Mouse (Mus musculus): ENCODE data around the gene 4931429L15Rik.

The 4931429L15Rik gene

DNA sequence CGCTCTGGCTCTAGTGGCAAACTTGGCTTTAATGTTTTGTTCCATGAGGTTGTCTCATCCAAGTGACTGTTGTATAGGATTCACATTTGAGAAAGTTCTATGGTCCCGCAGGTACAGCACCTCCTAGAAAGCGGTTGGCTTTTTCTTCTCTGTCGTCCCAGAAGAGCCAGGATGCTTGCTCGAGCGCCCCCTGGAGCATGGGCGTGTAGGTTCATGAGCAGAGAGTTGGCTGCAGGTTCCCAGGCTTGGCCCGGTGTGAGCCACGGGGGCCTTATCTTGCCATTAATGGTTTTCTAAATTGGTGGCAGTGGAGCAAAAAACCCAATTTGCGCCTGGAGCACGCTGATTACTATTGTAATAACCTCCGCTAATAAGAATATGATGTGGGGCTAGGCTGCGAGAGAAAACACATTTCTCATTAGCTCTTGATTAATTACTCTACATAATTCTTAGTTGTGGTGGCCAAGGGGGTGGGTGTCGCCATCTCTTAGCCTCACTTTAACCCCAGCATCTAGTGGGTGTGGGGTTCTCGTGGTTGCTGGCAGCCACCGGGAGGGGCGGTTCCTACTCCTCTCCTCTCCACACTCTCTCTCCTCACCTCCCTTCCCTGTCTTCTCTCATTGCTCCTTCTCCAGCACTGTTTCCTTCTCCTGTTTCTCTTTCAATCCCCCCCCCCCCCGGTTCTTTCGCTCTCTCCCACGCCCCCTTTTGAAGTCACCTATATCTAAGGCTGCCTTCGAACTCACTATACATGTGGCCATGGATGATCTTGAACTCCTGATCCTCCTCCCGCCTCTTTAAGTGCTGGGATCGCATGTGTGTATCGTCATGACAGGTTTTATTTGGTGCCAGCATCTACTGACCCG is 8.2 kb upstream of the 4931429L15Rik start:
- no peak for DNase-seq (ENCODE audit: low read depth, low spot score)

DNA sequence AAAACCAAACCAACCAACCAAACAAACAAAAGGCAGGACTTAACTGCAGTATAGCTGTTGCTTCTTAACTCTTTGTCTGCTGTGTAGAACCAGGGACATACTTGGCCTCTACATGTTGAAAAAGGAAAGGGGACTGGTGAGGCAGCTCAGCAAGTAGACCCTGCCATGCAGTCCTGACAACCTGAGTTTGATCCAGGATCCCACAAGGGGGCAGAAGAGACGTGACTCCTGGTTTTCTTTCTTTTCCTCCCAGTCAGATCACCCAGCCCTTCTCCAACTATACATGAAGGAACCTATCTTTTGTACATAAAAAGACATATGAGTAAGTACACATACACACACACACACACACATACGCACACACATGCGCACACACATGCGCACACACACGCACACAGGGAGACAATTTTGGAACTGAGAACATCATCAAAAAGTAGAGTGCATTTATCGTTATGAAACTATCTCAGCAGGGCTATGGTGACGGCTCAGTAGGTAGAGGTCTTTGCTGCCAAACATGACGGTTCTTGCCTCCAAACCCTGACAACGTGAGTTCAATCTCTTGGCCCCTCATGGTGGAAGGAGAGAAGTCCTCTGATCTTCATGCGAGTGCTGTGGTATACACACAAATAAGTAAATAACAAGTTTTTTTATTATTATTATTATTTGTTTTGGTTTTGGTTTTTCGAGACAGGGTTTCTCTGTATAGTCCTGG is 7.1 kb upstream of the 4931429L15Rik start:
- no peak for DNase-seq (ENCODE audit: low read depth, low spot score)

DNA sequence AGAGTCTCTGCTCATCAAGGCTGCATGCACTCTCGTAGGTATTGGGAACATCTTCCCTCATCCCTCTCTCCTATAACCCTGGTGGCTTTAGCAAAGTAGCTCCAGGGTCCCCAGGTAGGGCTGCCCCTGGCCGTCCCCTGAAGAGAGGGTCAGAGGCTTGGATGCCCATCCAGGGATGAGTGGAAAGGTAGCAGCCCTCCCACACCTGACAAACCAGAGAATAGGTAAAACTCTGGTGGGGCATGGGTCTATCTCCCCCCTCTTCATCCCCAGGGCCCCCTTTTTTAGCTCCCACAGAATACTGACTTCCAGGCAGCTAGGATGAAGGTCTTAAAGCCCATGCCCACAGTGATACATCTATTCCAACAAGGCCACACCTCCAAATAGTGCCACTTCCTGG is 675 bp upstream of the 4931429L15Rik start:
- DNase-seq (ENCODE audit: low read depth, low spot score), result no peak

DNA sequence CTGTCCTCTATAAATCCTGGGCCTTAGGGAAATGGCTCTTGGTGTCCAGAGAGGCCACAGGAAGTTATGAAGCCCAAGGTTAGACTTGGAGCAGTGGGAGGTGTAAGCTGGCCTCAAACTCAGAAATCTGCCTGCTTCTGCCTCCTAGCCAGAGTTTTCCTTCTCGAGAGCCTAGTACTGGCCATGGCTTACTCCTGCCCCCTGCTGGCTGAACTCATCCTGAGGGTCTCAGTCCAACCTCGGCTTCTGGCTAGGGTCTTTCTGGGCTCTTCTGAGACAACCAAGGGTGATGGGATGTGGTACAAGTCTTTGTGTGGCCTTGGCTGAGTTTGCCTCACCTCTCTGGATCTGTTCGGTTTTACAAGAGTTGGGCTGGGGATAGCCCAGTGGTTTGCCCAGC is 1.8 kb downstream of the 4931429L15Rik start:
- DNase-seq (ENCODE audit: low read depth, low spot score), result no peak

DNA sequence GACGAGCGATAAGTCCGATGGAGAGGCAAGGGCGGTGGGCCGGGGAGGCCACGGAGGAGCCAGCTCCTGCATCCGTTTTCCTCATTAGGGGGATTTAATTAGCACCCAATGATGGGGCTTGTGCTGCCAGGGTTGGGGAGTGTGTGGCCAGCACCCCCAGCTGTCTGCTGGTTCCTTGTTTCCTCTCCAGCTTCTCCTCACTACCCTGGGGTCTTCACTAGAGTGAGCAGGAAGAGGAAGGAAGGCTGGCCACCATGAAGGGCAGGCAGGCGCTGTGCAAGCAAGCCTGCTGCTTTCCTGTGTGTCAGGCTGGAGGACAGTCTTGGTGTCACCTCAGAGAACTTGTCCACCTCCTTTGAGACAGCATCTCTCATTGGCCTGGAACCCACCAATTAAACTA is 2.9 kb downstream of the 4931429L15Rik start:
- DNase-seq (ENCODE audit: low read depth, low spot score), result no peak

DNA sequence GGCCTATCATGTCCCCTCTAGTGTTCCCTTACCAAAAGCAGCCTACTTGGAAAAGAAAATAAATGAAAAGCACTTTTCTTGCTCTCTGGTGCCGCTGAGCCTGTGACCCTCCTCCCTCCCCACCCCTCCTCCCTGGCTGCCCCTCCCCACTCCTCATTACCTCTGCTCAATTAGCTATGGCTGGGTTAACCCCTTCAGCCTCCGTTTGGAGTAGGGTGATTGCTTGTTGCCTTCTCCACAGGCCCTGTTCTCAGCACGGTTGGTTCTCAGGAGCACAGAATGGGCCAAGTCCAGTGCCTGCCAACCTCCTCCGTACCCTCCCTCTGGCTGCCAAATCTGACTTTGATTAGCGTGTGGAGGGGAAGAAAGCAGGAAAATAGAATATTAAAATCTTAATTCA is 3.4 kb downstream of the 4931429L15Rik start:
- DNase-seq (ENCODE audit: low read depth, low spot score), result no peak

DNA sequence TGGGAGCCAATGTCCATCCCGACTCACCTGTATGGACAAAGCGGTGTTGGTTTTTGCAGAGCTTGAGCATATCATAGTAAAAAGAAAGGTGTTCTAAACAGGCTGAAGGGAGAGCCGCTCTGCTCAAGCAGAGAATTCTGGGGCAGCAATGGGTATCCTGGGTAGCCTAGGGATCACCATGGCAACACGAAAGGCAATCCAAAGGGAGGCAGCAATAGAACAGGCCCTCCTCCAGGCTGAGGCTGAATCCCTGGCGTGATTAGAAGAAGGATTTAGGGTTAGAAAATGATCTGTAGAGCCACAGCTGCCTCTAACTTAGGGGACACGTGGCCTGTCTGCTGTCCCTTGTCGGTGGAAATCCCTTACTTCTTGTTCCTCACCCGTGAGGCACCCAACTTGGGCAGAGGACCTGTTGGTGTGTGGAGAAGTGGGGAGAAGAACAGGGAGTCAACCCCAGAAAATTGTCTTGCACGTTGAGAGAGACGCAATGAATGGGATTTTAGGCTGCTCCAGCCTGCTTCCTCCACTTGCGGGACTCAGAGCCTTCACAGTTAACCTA is 3.9 kb downstream of the 4931429L15Rik start:
- DNase-seq (ENCODE audit: low read depth, low spot score), result no peak

DNA sequence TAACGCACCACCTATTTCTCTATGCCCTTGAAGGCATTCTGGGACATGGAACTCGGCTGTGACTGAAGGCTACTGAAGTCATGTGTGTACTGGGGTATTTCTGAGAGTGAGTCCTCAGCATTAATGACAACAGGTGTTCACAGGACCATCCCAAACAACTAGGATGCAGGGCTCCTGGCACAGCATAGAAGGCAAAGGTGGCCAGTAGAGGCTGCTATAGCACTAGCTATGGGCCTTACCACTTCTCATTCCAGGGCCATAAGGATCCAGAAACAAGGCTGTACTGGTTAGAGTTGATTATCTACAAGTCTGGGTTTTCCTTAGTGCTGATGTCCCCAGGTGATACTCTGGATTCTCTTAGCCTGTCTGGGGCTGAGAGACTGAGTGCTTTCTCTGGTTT is 4.9 kb downstream of the 4931429L15Rik start:
- DNase-seq (ENCODE audit: low read depth, low spot score), result no peak

DNA sequence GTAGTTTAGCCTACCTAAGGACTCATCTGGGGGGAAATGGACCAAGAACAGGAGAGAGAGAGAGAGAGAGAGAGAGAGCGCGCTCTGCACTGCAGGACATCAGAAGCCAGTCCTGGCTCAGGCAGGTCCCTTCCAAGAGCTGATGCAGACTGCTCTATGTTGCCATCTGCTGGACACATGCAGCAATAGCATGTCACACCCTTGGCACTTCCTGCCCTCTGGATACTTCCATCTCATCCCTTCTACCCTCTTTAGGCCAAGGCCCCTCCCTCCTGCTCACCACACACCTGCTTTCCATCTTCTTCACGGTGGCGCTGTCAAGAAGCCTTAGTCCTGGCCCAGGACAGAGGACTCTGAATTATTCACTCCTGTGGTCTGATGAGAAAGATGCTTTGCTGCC is 5.3 kb downstream of the 4931429L15Rik start:
- peak; percentile 71 for DNase-seq (ENCODE audit: low read depth, low spot score)

DNA sequence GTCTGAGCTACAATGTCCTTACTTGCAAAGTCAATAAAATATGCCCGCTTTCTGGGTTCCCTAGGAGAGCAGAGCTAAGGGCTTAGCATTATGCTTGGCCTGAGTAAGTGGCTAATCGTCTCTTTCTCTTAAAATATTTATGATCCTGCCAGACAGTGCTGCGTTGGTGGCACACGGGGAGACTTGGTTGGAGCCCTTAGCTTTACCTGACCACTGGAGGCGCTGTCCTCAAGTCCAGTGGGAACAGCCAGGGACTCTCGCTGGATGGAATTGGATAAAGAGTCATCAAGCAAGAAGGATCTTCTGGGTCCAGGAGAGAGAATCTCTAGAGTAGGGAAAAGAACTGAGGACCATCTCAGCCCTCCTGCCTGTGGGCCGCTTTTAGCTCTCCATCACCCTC is 10.7 kb downstream of the 4931429L15Rik start:
- no peak for DNase-seq (ENCODE audit: low read depth, low spot score)

DNA sequence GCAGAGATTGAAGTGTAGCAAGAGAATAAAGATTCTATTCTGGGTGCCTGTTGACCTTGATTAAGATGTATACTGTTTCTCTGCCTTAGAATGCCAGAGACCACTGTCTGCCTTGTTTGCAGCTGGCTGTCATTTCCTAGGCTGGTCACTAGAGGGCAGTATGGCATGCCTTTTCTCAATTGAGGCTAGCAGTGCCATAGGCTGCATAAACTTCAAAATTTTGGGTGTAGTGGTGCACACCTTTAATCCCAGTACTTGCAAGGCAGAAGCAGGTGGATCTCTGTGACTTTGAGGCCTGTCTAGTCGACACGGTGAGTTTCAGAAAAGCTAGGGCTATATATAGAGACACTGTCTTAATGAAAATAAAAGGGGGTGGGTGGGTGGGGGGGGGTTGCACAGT is 17.6 kb downstream of the 4931429L15Rik start:
- DNase-seq (ENCODE audit: low read depth, low spot score), result peak; percentile 46

DNA sequence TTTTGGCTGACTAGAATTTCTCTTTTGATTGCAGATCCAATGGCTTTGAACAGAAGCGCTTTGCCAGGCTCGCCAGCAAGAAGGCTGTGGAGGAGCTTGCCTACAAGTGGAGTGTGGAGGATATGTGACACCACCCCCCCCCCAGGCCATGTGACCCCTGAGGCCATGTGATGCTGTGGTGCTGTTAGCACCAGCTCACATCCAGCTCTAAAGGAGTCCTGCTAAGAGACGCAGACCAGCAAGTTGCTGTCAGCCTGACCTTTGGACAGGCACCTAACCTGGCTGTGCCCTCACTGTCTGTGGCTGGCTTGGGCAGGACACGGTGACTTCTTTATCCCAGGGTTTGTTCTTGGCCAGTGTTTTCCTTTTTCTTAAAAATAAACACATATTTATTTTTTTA is 21.4 kb downstream of the 4931429L15Rik start:
- DNase-seq (ENCODE audit: low read depth, low spot score), result no peak

DNA sequence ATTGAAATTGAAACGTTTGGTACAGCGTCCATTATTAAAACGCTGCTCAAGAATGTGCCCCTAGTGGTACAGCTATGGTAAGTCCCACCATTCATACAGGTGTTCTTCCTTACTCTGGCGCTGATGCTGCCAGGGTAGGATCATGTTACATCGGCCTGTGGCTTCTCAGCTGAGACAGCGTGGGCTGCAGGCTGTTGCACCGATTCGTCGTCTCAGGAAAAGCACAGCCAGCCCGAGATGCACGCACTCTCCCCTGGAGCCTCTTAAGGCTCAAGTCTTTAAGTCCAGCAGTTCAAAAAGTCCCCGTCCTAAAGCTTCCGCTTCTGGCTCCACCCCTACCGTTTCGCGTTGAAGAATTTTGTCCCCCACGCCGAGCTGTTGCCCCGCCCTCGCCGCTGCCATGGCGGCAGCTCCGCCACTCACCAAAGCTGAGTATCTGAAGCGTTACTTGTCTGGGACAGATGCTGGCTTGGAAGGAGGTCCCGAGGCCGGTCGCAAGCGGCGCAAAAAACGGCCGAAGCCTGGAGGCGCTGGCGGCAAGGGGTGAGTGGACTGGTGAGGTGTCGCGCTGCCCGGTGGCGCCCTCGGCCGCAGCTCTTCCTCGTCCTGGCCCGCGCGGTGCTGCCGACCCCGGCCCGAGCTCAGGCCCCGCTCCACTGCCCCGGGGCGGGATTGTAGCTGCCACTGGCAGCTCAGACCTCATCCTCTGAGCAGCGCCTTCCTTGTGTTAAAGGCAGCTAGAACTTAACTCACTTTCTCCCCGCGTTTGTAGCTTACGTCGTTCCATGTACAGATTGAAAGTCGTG is 37.0 kb downstream of the 4931429L15Rik start, which contains the start of gene Bud13:
TSS of gene Bud13 (plus strand) at position 378 of the 806 bp plus-strand sequence.
- DNase-seq (ENCODE audit: low read depth, low spot score), result peak; percentile 89

DNA sequence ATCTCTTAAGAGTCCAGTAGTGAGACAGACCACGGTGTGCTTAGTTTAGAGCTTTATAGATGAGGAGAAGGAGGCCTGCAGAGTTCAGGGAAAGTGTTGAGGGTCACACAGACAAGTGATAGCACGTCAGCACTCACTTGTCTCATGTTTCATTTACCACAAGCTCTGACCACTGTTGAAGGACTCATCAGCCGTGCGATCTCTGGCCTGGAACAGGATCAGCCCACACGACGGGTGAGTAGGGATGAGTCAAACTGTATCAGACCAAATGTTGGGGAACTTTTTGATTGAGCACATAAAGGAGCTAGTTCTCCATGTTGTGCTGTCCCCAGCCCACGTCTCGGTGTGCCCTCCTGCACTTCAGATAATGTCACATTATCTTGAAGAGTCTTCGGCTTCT is 45.3 kb downstream of the 4931429L15Rik start:
- DNase-seq (ENCODE audit: low read depth, low spot score), result no peak

DNA sequence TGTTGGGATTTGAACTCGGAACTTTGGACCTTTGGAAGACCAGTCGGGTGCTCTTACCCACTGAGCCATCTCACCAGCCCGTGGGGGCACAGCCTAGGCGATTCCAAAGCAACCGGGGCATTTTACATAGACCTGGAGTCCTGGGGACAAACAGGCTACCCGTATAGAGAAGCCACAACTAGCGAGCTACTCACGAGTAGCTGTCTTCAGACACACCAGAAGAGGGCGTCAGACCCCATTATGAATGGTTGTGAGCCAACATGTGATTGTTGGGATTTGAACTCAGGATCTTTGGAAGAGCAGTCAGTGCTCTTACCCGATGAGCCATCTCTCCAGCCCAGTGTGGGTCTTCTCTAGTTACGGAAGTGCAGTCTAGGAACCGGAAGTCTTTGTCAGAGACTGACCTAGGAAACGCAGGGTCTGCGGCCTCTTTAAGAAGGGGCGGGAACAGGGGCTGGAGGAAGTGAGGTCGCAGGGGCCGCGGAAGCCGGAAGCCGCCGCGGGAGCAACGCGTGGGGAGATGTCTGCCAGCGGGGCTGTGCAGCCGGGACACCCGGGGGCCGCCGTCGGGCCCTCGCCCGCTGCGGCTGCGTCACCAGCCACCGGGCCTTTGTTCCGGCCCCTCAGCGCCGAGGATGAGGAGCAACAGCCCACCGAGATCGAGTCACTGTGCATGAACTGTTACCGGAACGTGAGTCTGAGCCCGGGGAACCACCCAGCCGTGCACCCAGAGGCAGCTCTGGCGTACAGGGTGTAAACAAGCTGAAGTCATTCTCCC is 46.9 kb downstream of the 4931429L15Rik start, which contains the start of gene Zpr1:
TSS of gene Zpr1 (plus strand) at position 388 of the 778 bp plus-strand sequence.
- DNase-seq (ENCODE audit: low read depth, low spot score), result peak; percentile 87

DNA sequence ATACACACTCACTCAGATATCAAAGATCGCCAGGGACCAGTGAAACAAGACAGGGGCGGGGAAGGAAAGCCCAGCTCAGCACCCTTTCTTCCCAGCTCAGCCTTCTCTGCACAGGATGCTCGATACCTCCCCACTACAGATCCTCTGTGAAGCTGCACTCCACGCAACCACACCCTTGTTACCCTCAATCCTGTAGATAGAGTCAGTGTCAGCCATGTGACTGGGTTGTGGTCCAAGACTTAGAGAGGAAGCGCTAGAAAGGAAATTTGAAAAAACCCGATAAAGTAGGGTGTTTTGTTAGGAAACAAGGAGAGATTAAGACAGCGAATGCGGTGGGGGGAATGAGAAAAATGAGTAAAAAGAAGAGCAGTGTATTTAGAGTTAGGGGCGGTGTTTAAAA is 47.7 kb downstream of the 4931429L15Rik start:
- no peak for DNase-seq (ENCODE audit: low read depth, low spot score)

DNA sequence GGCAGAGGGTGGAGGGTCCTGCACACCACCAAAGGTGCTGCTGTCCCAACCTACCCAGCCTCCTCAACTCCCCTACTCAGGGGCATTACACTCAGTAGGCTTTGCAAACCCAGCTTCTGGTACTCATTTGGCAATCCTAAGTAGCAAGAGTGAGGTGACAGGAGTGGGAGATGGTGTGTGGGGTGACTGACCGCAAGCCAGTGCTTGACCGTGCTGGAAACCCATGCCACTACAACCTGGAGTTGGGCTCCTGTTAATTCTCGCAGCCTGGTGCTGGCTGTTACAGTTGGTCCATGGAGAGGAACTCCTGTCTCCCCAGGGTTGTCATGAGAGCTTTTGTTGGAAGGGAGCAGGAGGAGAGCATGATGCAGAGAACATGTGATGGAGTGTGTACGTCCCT is 49.0 kb downstream of the 4931429L15Rik start:
- DNase-seq (ENCODE audit: low read depth, low spot score), result no peak

DNA sequence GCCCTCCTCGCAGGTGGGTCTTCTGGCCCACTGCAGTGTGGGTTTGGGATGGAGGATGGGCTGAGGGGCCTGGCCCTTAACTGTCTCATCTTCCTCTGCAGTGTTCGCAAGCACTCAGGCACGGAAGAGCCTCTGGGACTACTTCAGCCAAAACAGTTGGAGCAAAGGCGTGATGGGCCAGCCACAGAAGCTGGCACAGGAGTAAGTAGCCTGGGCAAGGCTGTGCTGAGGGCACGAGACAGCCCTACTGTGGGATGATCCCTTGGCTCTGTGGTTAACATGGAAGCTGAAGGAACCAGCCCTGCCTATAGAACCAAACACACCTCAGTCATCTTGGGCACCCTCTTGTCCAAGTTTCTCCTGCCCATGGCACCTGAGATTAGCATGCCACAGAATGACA is 50.7 kb downstream of the 4931429L15Rik start:
- no peak for DNase-seq (ENCODE audit: low read depth, low spot score)

DNA sequence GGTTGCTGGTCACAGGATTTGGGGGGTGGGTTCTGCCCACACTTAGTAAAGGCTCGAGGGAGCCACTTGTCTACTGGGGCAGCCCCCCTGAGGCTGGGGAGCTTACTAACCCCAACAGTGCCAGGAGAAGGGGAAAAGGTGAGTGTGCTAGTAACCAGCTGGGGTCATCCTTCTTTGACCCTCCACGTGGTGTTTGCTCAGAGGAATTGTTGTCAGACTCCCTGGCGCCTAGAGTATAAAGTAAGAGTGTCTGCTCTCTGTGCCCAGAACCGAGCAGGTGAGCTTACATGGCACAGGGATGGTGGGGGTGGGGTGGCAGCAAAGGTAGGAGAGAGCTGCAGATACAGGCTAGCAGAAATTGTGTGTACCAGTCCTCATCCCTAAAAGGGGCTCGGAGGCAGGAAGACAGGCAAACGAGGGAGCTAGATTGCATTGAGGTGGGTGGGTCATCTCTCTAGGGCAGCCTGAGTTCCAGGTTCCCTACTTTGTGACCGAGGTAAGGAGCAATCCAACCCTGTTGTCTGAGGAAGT is 51.4 kb downstream of the 4931429L15Rik start, which contains the start of gene Apoa5:
TSS of gene Apoa5 (plus strand) at position 291 of the 531 bp plus-strand sequence.
- no peak for DNase-seq (ENCODE audit: low read depth, low spot score)

DNA sequence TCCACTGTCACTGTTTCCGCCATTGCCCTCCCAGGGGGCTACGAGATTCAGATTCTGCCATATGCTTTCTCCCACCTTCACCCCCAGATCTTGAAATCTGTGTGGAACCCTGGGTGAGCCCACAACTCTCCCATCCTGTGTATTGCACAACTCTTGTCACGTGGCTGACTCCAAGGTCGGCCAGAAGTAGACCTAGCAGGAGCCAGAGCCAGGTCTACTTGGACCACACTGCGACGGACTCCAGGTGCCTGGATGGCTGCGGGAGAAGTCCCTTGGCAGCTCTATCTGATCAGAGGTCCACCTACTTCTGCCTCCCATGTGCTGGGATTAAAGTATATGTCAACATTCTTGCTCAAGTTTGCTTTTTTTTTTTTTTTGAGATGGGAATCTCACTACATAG is 58.7 kb downstream of the 4931429L15Rik start:
- no peak for DNase-seq (ENCODE audit: low read depth, low spot score)

Data from retina, postnatal 7 days (tissue).